Mouse (Mus musculus) cerebellum, postnatal 4 days (tissue): Measurements from ENCODE around the gene Phka2.

Source experiments
- DNase-seq, 2 experiments: peaks; one replicate each; pipeline ENCODE4 v3.0.0; 2022; ENCODE audit warnings: low spot score in 2 of 2, mixed read lengths in 1 of 2

The Phka2 gene

GRCm38 (mm10) chrX:160502048-160503041 is at the start of gene Phka2:
TSS of gene Phka2 (plus strand) at chrX:160502166.
- peak; percentile 47 to 69 for DNase-seq

- DNase-seq, result no peak
These were observed 46.3 kb upstream of the Phka2 start for GRCm38 (mm10) chrX:160455686-160456085.

GRCm38 (mm10) chrX:160471257-160471786 is 30.6 kb upstream of the Phka2 start:
- no peak for DNase-seq

GRCm38 (mm10) chrX:160489784-160490183 is 12.2 kb upstream of the Phka2 start:
- no peak for DNase-seq

- no peak for DNase-seq
These were observed 7.6 kb upstream of the Phka2 start for GRCm38 (mm10) chrX:160494333-160494732.

GRCm38 (mm10) chrX:160494921-160495320 is 7.0 kb upstream of the Phka2 start:
- DNase-seq, result no peak

GRCm38 (mm10) chrX:160496473-160496872 is 5.5 kb upstream of the Phka2 start:
- no peak for DNase-seq

- DNase-seq, result no peak
These were observed 871 bp upstream of the Phka2 start for GRCm38 (mm10) chrX:160501095-160501494.

GRCm38 (mm10) chrX:160501687-160502047 is 299 bp upstream of the Phka2 start:
- DNase-seq, result no peak

- DNase-seq, result no peak
These were observed 7.1 kb downstream of the Phka2 start for GRCm38 (mm10) chrX:160509046-160509445.

- no peak for DNase-seq
These were observed 8.2 kb downstream of the Phka2 start for GRCm38 (mm10) chrX:160510197-160510596.

- DNase-seq, result no peak
These were observed 14.1 kb downstream of the Phka2 start for GRCm38 (mm10) chrX:160516027-160516426.

GRCm38 (mm10) chrX:160542772-160543171 is 40.8 kb downstream of the Phka2 start:
- no peak for DNase-seq

- no peak for DNase-seq
These were observed 46.9 kb downstream of the Phka2 start for GRCm38 (mm10) chrX:160548875-160549274.

- DNase-seq, result no peak
These were observed 50.1 kb downstream of the Phka2 start for GRCm38 (mm10) chrX:160552066-160552465.

GRCm38 (mm10) chrX:160583589-160583988 is 81.6 kb downstream of the Phka2 start:
- no peak for DNase-seq

GRCm38 (mm10) chrX:160584148-160584838 is 82.3 kb downstream of the Phka2 start:
- no peak for DNase-seq

GRCm38 (mm10) chrX:160585110-160585509 is 83.1 kb downstream of the Phka2 start:
- no peak for DNase-seq

- no peak for DNase-seq
These were observed 86.6 kb downstream of the Phka2 start for GRCm38 (mm10) chrX:160588523-160588922.

- no peak for DNase-seq
These were observed 88.2 kb downstream of the Phka2 start for GRCm38 (mm10) chrX:160590147-160590546.

- DNase-seq, result no peak
These were observed 91.0 kb downstream of the Phka2 start for GRCm38 (mm10) chrX:160592933-160593332.

- no peak for DNase-seq
These were observed 96.1 kb downstream of the Phka2 start for GRCm38 (mm10) chrX:160598055-160598454.
